Mouse (Mus musculus): Measurements from ENCODE around the gene Pxn.

- TF ChIP-seq GATA1 (IDR thresholded peaks at IDR 0.05; ENCODE audit: low read length) (no peak), TAL1 (IDR thresholded peaks at IDR 0.05; ENCODE audit: low read length) (no peak)
Measured at GRCm38 (mm10) chr5:115522981-115523499, 16.6 kb downstream of the Pxn start.
